Mouse (Mus musculus): ENCODE results near the gene Slc39a10. TPM values are rescaled to one million over a fixed set of nuclear protein-coding genes. Genes with fewer than 3 reads are reported as not detected.

The Slc39a10 gene
- polyA plus RNA-seq (2014; fragmentation: Illumina TruSeq; extraction: RNeasy Lipid Tissue Mini Kit (QIAGEN cat#74804); ENCODE audit: insufficient read depth, low read depth, low replicate concordance), result 6.1 TPM

GRCm38 (mm10) chr1:46892752-46893151 lies at the start of gene Slc39a10:
TSS of gene Slc39a10 (minus strand) at chr1:46892852.

